Mouse (Mus musculus) liver, embryonic 14.5 days (tissue): ENCODE data around the gene Gm27021.

ENCODE experiments used
- CTCF ChIP-seq: IDR thresholded peaks from 2 replicates; pipeline ENCODE4 v1.5.1; 2016; ENCODE audit warnings: antibody characterized with exemption, low read depth, control low read depth
- EP300 ChIP-seq: IDR thresholded peaks from 2 replicates; pipeline ENCODE4 v1.6.1; 2016; ENCODE audit warnings: antibody characterized with exemption, low read depth

DNA sequence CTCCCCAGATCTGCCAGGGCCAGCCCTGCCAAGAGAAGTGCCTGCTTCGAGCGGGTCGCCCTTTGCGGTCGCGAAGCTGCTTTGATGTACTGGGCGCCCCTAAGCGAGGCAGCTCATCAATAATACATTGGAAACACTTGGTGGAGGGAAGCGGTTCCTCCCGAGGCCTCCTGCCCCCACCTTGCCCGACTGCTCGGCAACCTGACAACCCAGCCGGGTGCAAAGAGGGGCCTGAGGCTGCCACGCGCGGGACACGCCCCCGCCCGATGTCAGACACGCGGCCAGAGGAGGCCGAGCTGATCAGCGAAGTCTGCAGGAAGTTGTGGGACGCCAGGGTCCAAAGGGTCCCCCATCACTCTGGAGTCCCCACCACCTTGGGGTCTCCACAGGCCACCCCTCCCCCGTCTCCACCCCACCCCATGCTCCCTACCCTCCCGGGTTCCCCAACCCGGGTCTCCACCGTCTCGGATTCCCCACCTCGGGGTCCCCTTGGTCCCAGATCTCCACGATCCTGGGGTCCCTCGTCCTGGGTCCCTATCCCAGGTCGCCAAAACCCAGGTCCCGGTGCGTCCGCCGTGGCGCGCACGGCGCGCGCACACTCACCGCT is 34.1 kb downstream of the Gm27021 start:
- TF ChIP-seq CTCF (no peak), EP300 (no peak)
